ENCODE assay signal across 8 mouse cellular contexts in the genomic region with DNA sequence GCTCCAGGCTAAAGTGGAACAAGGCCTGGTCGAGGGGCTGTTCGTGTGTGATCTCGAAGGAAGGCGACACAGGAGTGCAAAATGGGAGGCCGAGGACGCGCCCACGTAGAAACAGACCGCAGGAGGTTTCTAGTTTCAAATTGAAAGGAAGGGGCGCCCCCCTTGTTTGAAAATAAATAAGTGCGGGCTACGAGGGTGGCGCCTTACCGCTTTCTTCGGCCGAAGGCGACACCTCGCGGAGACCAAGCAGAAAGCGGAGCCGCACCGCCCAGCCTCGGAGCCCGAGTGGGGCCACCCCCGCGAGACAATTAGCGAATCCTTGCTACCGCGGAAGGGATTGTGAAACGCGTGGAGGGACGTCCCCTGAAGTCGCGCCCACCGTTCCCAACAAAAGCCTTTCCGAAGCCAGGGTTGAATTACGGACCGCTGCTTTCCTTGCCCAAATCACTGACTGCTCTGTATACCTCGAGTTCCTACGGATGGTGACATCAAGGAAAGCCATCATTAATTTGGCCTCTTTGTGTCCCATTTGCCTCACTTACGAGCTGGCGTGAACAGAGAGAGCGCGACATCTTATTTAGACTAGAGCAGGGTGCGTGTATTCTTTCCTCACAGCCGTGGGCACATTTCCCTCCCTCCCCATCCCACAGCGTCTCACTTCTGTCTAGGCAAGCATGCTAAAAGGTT. TPM values are rescaled to one million over a fixed set of nuclear protein-coding genes. Genes with fewer than 3 reads are reported as not detected.
DNase-seq lines count a peak whose midpoint lies in the region; ATAC-seq and TF ChIP-seq lines count a peak whose summit lies in the region.

No protein-coding gene starts in this region.

- peak; percentile 80 for DNase-seq in ES-E14 (ENCODE audit: low read depth, low spot score)
- DNase-seq in cerebellum, adult 18-20 months: peak; percentile 77 to 85
- DNase-seq in forelimb bud, embryonic 11.5 days (ENCODE audit: low read depth, low spot score): peak; percentile 91
- peak; percentile 90 for DNase-seq in heart, postnatal 4 days
- DNase-seq in layer of hippocampus, adult 8-10 months (ENCODE audit: low spot score in 2 of 2): peak; percentile 82 to 85
- peak; percentile 97 for DNase-seq in lung, embryonic 14.5 days
- DNase-seq in thymus, adult 18-20 months: peak; percentile 70 to 75

- H3K9me3 ChIP-seq in ES-E14 (ENCODE audit: control insufficient read depth, insufficient read depth, low read depth, low read length): no peaks in the 10 kb centered on the region
- no peaks in the 10 kb centered on the region for H3K9me3 ChIP-seq in lung, embryonic 14.5 days (ENCODE audit: low read depth, low read length)

- peak overlapping the region; percentile 81 to 94 for H3K4me3 ChIP-seq in ES-E14 (ENCODE audit: insufficient read depth in 1 of 2, low read depth in 1 of 2, low read length in 2 of 2, poor library complexity in 1 of 2, severe bottlenecking in 1 of 2)
- peak overlapping the region; percentile 77 for H3K4me3 ChIP-seq in lung, embryonic 14.5 days (ENCODE audit: low read depth, low read length)
- peak overlapping the region; percentile 88 for H3K4me3 ChIP-seq in olfactory bulb, adult 2 months (ENCODE audit: insufficient read depth, low read depth, low read length)

- H3K27ac ChIP-seq in ES-E14 (ENCODE audit: insufficient read depth, low read depth, low read length, poor library complexity, severe bottlenecking): peak overlapping the region; percentile 98
- peak overlapping the region; percentile 95 for H3K27ac ChIP-seq in lung, embryonic 14.5 days (ENCODE audit: low read depth)
- peak overlapping the region; percentile 77 for H3K27ac ChIP-seq in olfactory bulb, adult 2 months (ENCODE audit: insufficient read depth, low read depth, low read length)

- peak; percentile 41 for ATAC-seq in lung, embryonic 14.5 days (ENCODE audit: insufficient read depth)

- H3K36me3 ChIP-seq in ES-E14 (ENCODE audit: control insufficient read depth, insufficient read depth, low read length, poor library complexity, severe bottlenecking): peaks cover 27% of the 10 kb centered on the region
- H3K36me3 ChIP-seq in lung, embryonic 14.5 days (ENCODE audit: insufficient read depth): peaks cover 13% of the 10 kb centered on the region

- peak overlapping the region; percentile 79 for H3K9ac ChIP-seq in ES-E14 (ENCODE audit: insufficient read depth, low read depth, low read length, poor library complexity, severe bottlenecking)
- H3K9ac ChIP-seq in lung, embryonic 14.5 days: peak overlapping the region; percentile 63

- peak; percentile 80 for TF ChIP-seq CTCF in lung, embryonic 14.5 days (IDR thresholded peaks at IDR 0.05; ENCODE audit: low read depth)
- peak; percentile 87 for TF ChIP-seq CTCF in olfactory bulb, adult 2 months (IDR thresholded peaks at IDR 0.05; ENCODE audit: insufficient read depth, low read depth, low read length)

- TF ChIP-seq POLR2A in olfactory bulb, adult 2 months (IDR thresholded peaks at IDR 0.05; ENCODE audit: insufficient read depth, low read depth, low read length): no peak

- no peaks in the 10 kb centered on the region for H3K27me3 ChIP-seq in lung, embryonic 14.5 days (ENCODE audit: insufficient read depth, low read length)

- peaks cover 12 to 18% of the 10 kb centered on the region in 2 experiments for H3K4me1 ChIP-seq in ES-E14 (ENCODE audit: control insufficient read depth in 2 of 2, insufficient read depth in 2 of 2, low read length in 2 of 2, poor library complexity in 1 of 2)
- no peaks in the 10 kb centered on the region; the same call in 1 of the 2 replicates for H3K4me1 ChIP-seq in lung, embryonic 14.5 days (ENCODE audit: insufficient read depth)
- H3K4me1 ChIP-seq in olfactory bulb, adult 2 months (ENCODE audit: control insufficient read depth, insufficient read depth, low read length): peaks cover 12% of the 10 kb centered on the region; the same call in 1 of the 2 replicates

- in situ Hi-C loops in ES-E14 (cut with MboI; ENCODE audit: low sequenced_read_pairs in 2 of 2, unreplicated experiment in 2 of 2): loop anchor here in 1 of 2 experiments (5.0 to 10.0 kb wide), 2 partner anchors 160 to 318 kb away; no protein-coding TSS in a partner anchor

- WGBS in lung, embryonic 14.5 days: under 1% methylated on average over 47 of the region's 47 CpGs
- under 1% methylated on average over 47 of the region's 47 CpGs for WGBS in olfactory bulb, adult 2 months

- peak overlapping the region; percentile 91 for H3K4me2 ChIP-seq in lung, embryonic 14.5 days

TF ChIP-seq in ES-E14, 5 proteins besides CTCF, POLR2A, EP300 and RAD21:
- TF ChIP-seq ZC3H11A (IDR thresholded peaks at IDR 0.05; ENCODE audit: borderline replicate concordance, low read depth, low read length) (peak; percentile 66; the same call in 1 of the 2 replicates), ZNF384 (IDR thresholded peaks at IDR 0.05; ENCODE audit: low read depth, low read length) (no peak), HCFC1 (IDR thresholded peaks at IDR 0.05; ENCODE audit: borderline replicate concordance, insufficient read depth, low read length) (peak; percentile 52; the same call in 1 of the 2 replicates), MAFK (IDR thresholded peaks at IDR 0.05; ENCODE audit: insufficient read depth, low read depth, low read length) (no peak), CHD2 (IDR thresholded peaks at IDR 0.05; ENCODE audit: low read depth, low read length) (0 out of 2 replicates have a peak, but pooled peaks have one; percentile 29)

RNA-seq across cellular contexts. Expression of a gene that starts 0.8 kb away (rescaled TPM):
- total RNA-seq in ES-E14 (2012; rRNA removed): 76.8 and 110 TPM in 2 replicates
- 10 to 100 TPM; 14.3 to 16.6 TPM for total RNA-seq in heart, postnatal 4 days (2021)
- total RNA-seq in layer of hippocampus, adult 8-10 months (2022): 1 to 10 TPM; 6.9 to 8.6 (median 7.8) TPM
- 64.2 and 70.7 TPM in 2 replicates for polyA plus RNA-seq in lung, embryonic 14.5 days (2014; fragmentation: Nextera tagmentation; extraction: Ambion mirVana)
- not detected in 2 replicates for polyA plus RNA-seq in olfactory bulb, adult 2 months (2012; ENCODE audit: insufficient read depth, insufficient read length, low replicate concordance, missing spikeins)

Comparison
In these comparisons a context has a peak if more than half of its experiments do, and no peak if none do; other contexts are left out.
1. Peak in every context shown above with its lines: DNase-seq, ATAC-seq, H3K4me3 ChIP-seq and H3K27ac ChIP-seq.